Mouse (Mus musculus) adrenal gland, adult (tissue): Measurements from ENCODE around the gene Carm1.
A peak's percentile ranks its signal among the peaks of the same experiment; 100 is the strongest.

Experiments used
- DNase-seq, 2 experiments: peaks; one replicate each; pipeline ENCODE4 v3.0.0; 2022 to 2023; ENCODE audit warnings: low spot score in 1 of 2; ENCODE audit not compliant: inconsistent age in 2 of 2

The Carm1 gene

GRCm38 (mm10) chr9:21606648-21607047 is 60.0 kb downstream of the Carm1 start:
- DNase-seq = no peak

- peak; percentile 79 to 85 for DNase-seq
Observed at GRCm38 (mm10) chr9:21609861-21610260, 63.2 kb downstream of the Carm1 start.

- no peak for DNase-seq
Observed at GRCm38 (mm10) chr9:21614864-21615616, 68.3 kb downstream of the Carm1 start.

GRCm38 (mm10) chr9:21615617-21616231 is 69.0 kb downstream of the Carm1 start, which contains the start of gene Smarca4:
TSS of gene Smarca4 (plus strand) at chr9:21616169.
- peak; percentile 100 for DNase-seq

- peak; percentile 91 to 96 for DNase-seq
Observed at GRCm38 (mm10) chr9:21616232-21616781, 69.6 kb downstream of the Carm1 start.

GRCm38 (mm10) chr9:21617066-21617465 is 70.4 kb downstream of the Carm1 start:
- peak in 1 of 2 experiments; percentile 75 for DNase-seq

- peak in 1 of 2 experiments; percentile 50 for DNase-seq
Observed at GRCm38 (mm10) chr9:21620229-21620628, 73.5 kb downstream of the Carm1 start.

GRCm38 (mm10) chr9:21622676-21623075 is 76.0 kb downstream of the Carm1 start:
- DNase-seq = peak in 1 of 2 experiments; percentile 22

GRCm38 (mm10) chr9:21625342-21626339 is 78.9 kb downstream of the Carm1 start:
- peak in 1 of 2 experiments; percentile 21 for DNase-seq

GRCm38 (mm10) chr9:21626571-21626970 is 79.9 kb downstream of the Carm1 start:
- DNase-seq = peak in 1 of 2 experiments; percentile 32

- no peak for DNase-seq
Observed at GRCm38 (mm10) chr9:21627145-21627795, 80.6 kb downstream of the Carm1 start.

GRCm38 (mm10) chr9:21630673-21631072 is 84.0 kb downstream of the Carm1 start:
- DNase-seq = peak; percentile 46 to 75

GRCm38 (mm10) chr9:21633106-21633505 is 86.4 kb downstream of the Carm1 start:
- no peak for DNase-seq

- DNase-seq = no peak
Observed at GRCm38 (mm10) chr9:21635639-21636038, 88.9 kb downstream of the Carm1 start.

GRCm38 (mm10) chr9:21639031-21639430 is 92.3 kb downstream of the Carm1 start:
- DNase-seq = no peak
